Mouse (Mus musculus) cerebellum, adult 11 months (tissue): Measurements from ENCODE around the gene Artn.

Experiments
- DNase-seq: peaks from one replicate; pipeline ENCODE4 v3.0.0; 2022

The Artn gene

GRCm38 (mm10) chr4:117886644-117887043, 42.9 kb downstream of the Artn start:
- DNase-seq: no peak

GRCm38 (mm10) chr4:117885994-117886393, 43.6 kb downstream of the Artn start:
- no peak for DNase-seq

GRCm38 (mm10) chr4:117885093-117885492, 44.5 kb downstream of the Artn start:
- DNase-seq: no peak

GRCm38 (mm10) chr4:117884146-117884545, 45.4 kb downstream of the Artn start:
- DNase-seq: no peak

GRCm38 (mm10) chr4:117882701-117883691, 46.6 kb downstream of the Artn start, which contains the start of gene B4galt2:
Gene B4galt2 (minus strand): TSS chr4:117883487.
- DNase-seq: peak; percentile 62

GRCm38 (mm10) chr4:117878703-117879102, 50.9 kb downstream of the Artn start:
- DNase-seq: no peak

- DNase-seq: no peak
These were observed 51.3 kb downstream of the Artn start for GRCm38 (mm10) chr4:117878301-117878700.
